Mouse (Mus musculus) midbrain, embryonic 16.5 days (tissue): Measurements from ENCODE around the gene Rchy1. TPM values are rescaled to one million over a fixed set of nuclear protein-coding genes. Genes with fewer than 3 reads are reported as not detected.
A peak's percentile ranks its signal among the peaks of the same experiment; 100 is the strongest.

Source experiments
- ATAC-seq: fragments of 200-750 bp; cut with Nextera tagmentation; 2 replicates; pipeline ENCODE4 v1.8.0; 2017; ENCODE audit warnings: moderate TSS enrichment
- H3K27ac ChIP-seq: fragments of 300-500 bp; sonication (generic); 2 replicates; pipeline ENCODE4 v1.5.1; 2014; ENCODE audit warnings: mild to moderate bottlenecking, low read length, mixed read lengths
- H3K27me3 ChIP-seq: fragments of 300-500 bp; sonication (generic); 2 replicates; pipeline ENCODE4 v1.6.1; 2014; ENCODE audit warnings: low read depth, low read length, mixed read lengths; ENCODE audit not compliant: control insufficient read depth, insufficient read depth
- H3K36me3 ChIP-seq: fragments of 300-500 bp; sonication (generic); 2 replicates; pipeline ENCODE4 v1.6.1; 2014; ENCODE audit warnings: mild to moderate bottlenecking, low read length, moderate library complexity, mixed read lengths; ENCODE audit not compliant: control insufficient read depth, insufficient read depth
- H3K4me1 ChIP-seq: fragments of 300-500 bp; sonication (generic); 2 replicates; pipeline ENCODE4 v1.6.1; 2014; ENCODE audit warnings: mild to moderate bottlenecking, low read length, mixed read lengths; ENCODE audit not compliant: control insufficient read depth, insufficient read depth
- H3K4me2 ChIP-seq: fragments of 300-500 bp; sonication (generic); 2 replicates; pipeline ENCODE4 v1.6.1; 2014; ENCODE audit warnings: mild to moderate bottlenecking, low read length, mixed read lengths
- H3K4me3 ChIP-seq: fragments of 300-500 bp; sonication (generic); 2 replicates; pipeline ENCODE4 v1.5.1; 2014; ENCODE audit warnings: low read depth, mild to moderate bottlenecking, low read length, moderate library complexity, mixed read lengths
- H3K9ac ChIP-seq: fragments of 300-500 bp; sonication (generic); 2 replicates; pipeline ENCODE4 v1.6.1; 2014; ENCODE audit warnings: low read depth, low read length, mixed read lengths
- H3K9me3 ChIP-seq: fragments of 300-500 bp; sonication (generic); replicated peaks from 2 replicates; pipeline ENCODE4 v1.6.1; 2014; ENCODE audit warnings: mild to moderate bottlenecking, low read length, mixed read lengths; ENCODE audit not compliant: control insufficient read depth, poor library complexity, severe bottlenecking
- WGBS: fragments of 180-500 bp; shearing (Covaris S2); extraction: QIAGEN DNeasy Blood & Tissue Kit; methylation state at CpG from one replicate; pipeline ENCODE4 v1.1.7; 2014; 5-methylcytosine and 5-hydroxymethylcytosine counted together
- polyA plus RNA-seq: library from polyadenylated mRNA; unstranded; fragments of >200 nt; fragmentation: Nextera tagmentation; extraction: Ambion mirVana; gene quantifications from 2 replicates; pipeline ENCODE4 v1.2.1, GENCODE M21; 2015

Rchy1 gene
- 70.8 and 76.9 TPM in 2 replicates for polyA plus RNA-seq

GRCm38 (mm10) chr5:91962639-91963440 is at the start of gene Rchy1:
TSS of gene Rchy1 (minus strand) at chr5:91963068.
- Histone ChIP-seq H3K9me3 (no peaks in the 10 kb centered on the region), H3K36me3 (no peaks in the 10 kb centered on the region), H3K4me2 (peak within 1 kb of the TSS; percentile 75), H3K4me3 (peak within 1 kb of the TSS; percentile 78), H3K9ac (peak within 1 kb of the TSS; percentile 87), H3K27ac (peak within 1 kb of the TSS; percentile 99), H3K27me3 (no peaks in the 10 kb centered on the region), H3K4me1 (peaks cover 28% of the 10 kb centered on the region)
- under 1% methylated on average over 65 of the region's 65 CpGs for WGBS
- peak; percentile 98 for ATAC-seq

- H3K4me3 ChIP-seq: no peak overlapping the region
- no peak overlapping the region for H3K27ac ChIP-seq
- H3K9ac ChIP-seq: no peak overlapping the region
- no peaks in the 10 kb centered on the region for H3K4me1 ChIP-seq
- no peaks in the 10 kb centered on the region for H3K27me3 ChIP-seq
- H3K4me2 ChIP-seq: no peak overlapping the region
- H3K9me3 ChIP-seq: no peaks in the 10 kb centered on the region
- H3K36me3 ChIP-seq: no peaks in the 10 kb centered on the region
- WGBS: 68% methylated on average over 7 of the region's 7 CpGs
- no peak for ATAC-seq
These were observed 48.9 kb upstream of the Rchy1 start for GRCm38 (mm10) chr5:92011756-92012155.

GRCm38 (mm10) chr5:92009827-92010226 is 47.0 kb upstream of the Rchy1 start:
- WGBS: 52% methylated on average over 2 of the region's 2 CpGs

GRCm38 (mm10) chr5:92003011-92003410 is 40.1 kb upstream of the Rchy1 start:
- 0 out of 2 replicates have a peak, but pooled peaks have one; percentile 39 for ATAC-seq
- Histone ChIP-seq H3K4me3 (no peak overlapping the region), H3K27me3 (no peaks in the 10 kb centered on the region), H3K9ac (no peak overlapping the region), H3K4me2 (no peak overlapping the region), H3K9me3 (no peaks in the 10 kb centered on the region; the same call in 1 of the 2 replicates), H3K27ac (no peak overlapping the region), H3K36me3 (no peaks in the 10 kb centered on the region), H3K4me1 (no peaks in the 10 kb centered on the region)
- 84% methylated on average over 2 of the region's 2 CpGs for WGBS

More at GRCm38 (mm10) chr5:92009827-92010226, 47.0 kb upstream of the Rchy1 start:
- Histone ChIP-seq H3K4me3 (no peak overlapping the region), H3K27me3 (no peaks in the 10 kb centered on the region), H3K27ac (no peak overlapping the region), H3K9me3 (no peaks in the 10 kb centered on the region), H3K4me1 (no peaks in the 10 kb centered on the region), H3K9ac (no peak overlapping the region), H3K4me2 (no peak overlapping the region), H3K36me3 (no peaks in the 10 kb centered on the region)
- ATAC-seq: no peak

GRCm38 (mm10) chr5:92000770-92001169 is 37.9 kb upstream of the Rchy1 start:
- no peak for ATAC-seq
- 77% methylated on average over 2 of the region's 2 CpGs for WGBS
- no peaks in the 10 kb centered on the region for H3K4me1 ChIP-seq
- no peaks in the 10 kb centered on the region; the same call in 1 of the 2 replicates for H3K9me3 ChIP-seq
- H3K9ac ChIP-seq: no peak overlapping the region
- H3K4me2 ChIP-seq: no peak overlapping the region
- no peaks in the 10 kb centered on the region for H3K36me3 ChIP-seq
- H3K4me3 ChIP-seq: no peak overlapping the region
- no peaks in the 10 kb centered on the region for H3K27me3 ChIP-seq
- no peak overlapping the region for H3K27ac ChIP-seq

GRCm38 (mm10) chr5:91994546-91994945 is 31.7 kb upstream of the Rchy1 start:
- no peaks in the 10 kb centered on the region; the same call in 1 of the 2 replicates for H3K9me3 ChIP-seq
- 67% methylated on average over 13 of the region's 13 CpGs for WGBS
- ATAC-seq: no peak

GRCm38 (mm10) chr5:91993061-91993460 is 30.2 kb upstream of the Rchy1 start:
- 98% methylated on average over 2 of the region's 2 CpGs for WGBS
- Histone ChIP-seq H3K4me1 (no peaks in the 10 kb centered on the region), H3K9ac (no peak overlapping the region), H3K4me3 (no peak overlapping the region), H3K27ac (no peak overlapping the region), H3K27me3 (no peaks in the 10 kb centered on the region), H3K4me2 (no peak overlapping the region), H3K9me3 (no peaks in the 10 kb centered on the region), H3K36me3 (no peaks in the 10 kb centered on the region)
- ATAC-seq: no peak

More at GRCm38 (mm10) chr5:91994546-91994945, 31.7 kb upstream of the Rchy1 start:
- H3K36me3 ChIP-seq: no peaks in the 10 kb centered on the region
- H3K4me2 ChIP-seq: no peak overlapping the region
- H3K4me3 ChIP-seq: no peak overlapping the region
- no peak overlapping the region for H3K27ac ChIP-seq
- no peaks in the 10 kb centered on the region for H3K4me1 ChIP-seq
- no peak overlapping the region for H3K9ac ChIP-seq
- no peaks in the 10 kb centered on the region for H3K27me3 ChIP-seq

- ATAC-seq: no peak
- no peak overlapping the region for H3K9ac ChIP-seq
- H3K4me1 ChIP-seq: no peaks in the 10 kb centered on the region
- no peak overlapping the region for H3K4me2 ChIP-seq
- H3K4me3 ChIP-seq: no peak overlapping the region
- H3K27ac ChIP-seq: no peak overlapping the region
- H3K36me3 ChIP-seq: no peaks in the 10 kb centered on the region
- 91% methylated on average over 6 of the region's 6 CpGs for WGBS
- no peaks in the 10 kb centered on the region for H3K27me3 ChIP-seq
- H3K9me3 ChIP-seq: no peaks in the 10 kb centered on the region
These were observed 28.5 kb upstream of the Rchy1 start for GRCm38 (mm10) chr5:91991191-91991937.

GRCm38 (mm10) chr5:91989261-91989660 is 26.4 kb upstream of the Rchy1 start:
- H3K27me3 ChIP-seq: no peaks in the 10 kb centered on the region

More at GRCm38 (mm10) chr5:91989261-91989660, 26.4 kb upstream of the Rchy1 start:
- no peak for ATAC-seq
- no peak overlapping the region for H3K27ac ChIP-seq
- WGBS: 78% methylated on average over 9 of the region's 9 CpGs
- H3K36me3 ChIP-seq: no peaks in the 10 kb centered on the region
- no peak overlapping the region for H3K4me2 ChIP-seq
- no peak overlapping the region for H3K4me3 ChIP-seq
- no peaks in the 10 kb centered on the region for H3K9me3 ChIP-seq
- H3K9ac ChIP-seq: no peak overlapping the region
- no peaks in the 10 kb centered on the region for H3K4me1 ChIP-seq
